Mouse (Mus musculus): Measurements from ENCODE around the gene Pccb. TPM values are rescaled to one million over a fixed set of nuclear protein-coding genes. Genes with fewer than 3 reads are reported as not detected.

Pccb gene
- polyA plus RNA-seq, 1 experiment from 2014 or later: 13.2 TPM

DNA sequence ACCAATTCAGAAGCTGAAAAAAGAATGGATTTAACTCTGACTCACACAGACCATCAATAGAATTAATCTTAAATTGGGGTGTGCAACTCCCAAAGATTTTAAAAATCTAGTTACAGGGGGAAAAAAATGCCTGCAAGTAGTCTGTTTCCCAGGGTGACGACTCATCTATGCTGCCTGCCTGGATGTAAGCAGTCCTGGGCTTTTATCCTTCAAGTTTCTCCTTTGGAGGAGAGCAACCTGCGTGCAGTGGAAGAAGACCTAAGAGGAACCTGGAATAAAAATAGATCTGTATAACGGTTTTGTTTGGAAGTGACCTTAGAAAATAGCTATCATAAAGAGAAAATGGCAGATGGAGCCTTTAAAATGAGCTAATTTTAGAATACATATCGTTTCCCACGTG is 37.8 kb upstream of the Pccb start:
- DNase-seq (ENCODE audit: low spot score): no peak
- peak overlapping the region; percentile 98 for H3K4me3 ChIP-seq

DNA sequence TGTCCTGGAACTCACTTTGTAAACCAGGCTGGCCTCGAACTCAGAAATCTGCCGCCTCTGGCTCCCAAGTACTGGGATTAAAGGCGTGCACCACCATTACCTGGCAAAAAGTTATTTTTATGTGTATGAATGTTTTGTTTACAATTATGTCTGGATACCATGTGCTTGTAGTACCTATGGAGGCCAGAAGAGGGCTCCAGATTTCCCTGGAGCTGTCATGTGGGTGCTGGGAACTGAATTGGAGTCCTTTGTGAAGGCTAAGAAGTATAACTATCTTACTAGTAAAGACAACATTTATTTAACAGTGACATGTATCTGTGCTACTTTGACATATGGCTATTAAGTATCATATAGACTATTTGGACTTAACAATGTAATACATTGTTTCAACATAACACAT is 35.1 kb upstream of the Pccb start:
- DNase-seq (ENCODE audit: low spot score): no peak
- Histone ChIP-seq H3K36me3 (no peaks in the 10 kb centered on the region), H3K27me3 (ENCODE audit: insufficient read depth, poor library complexity, severe bottlenecking) (no peaks in the 10 kb centered on the region), H3K4me3 (no peak overlapping the region), H3K27ac (no peak overlapping the region), H3K4me1 (replicated peaks) (peaks cover 9% of the 10 kb centered on the region; the same call in 1 of the 2 replicates), H3K9me3 (peaks cover 3% of the 10 kb centered on the region; the same call in 1 of the 2 replicates)
- 92% methylated on average over 3 of the region's 3 CpGs for WGBS

More for the DNA sequence above, 37.8 kb upstream of the Pccb start:
- Histone ChIP-seq H3K27ac (no peak overlapping the region), H3K27me3 (ENCODE audit: insufficient read depth, poor library complexity, severe bottlenecking) (no peaks in the 10 kb centered on the region), H3K36me3 (no peaks in the 10 kb centered on the region), H3K9me3 (peaks cover 3% of the 10 kb centered on the region; the same call in 1 of the 2 replicates), H3K4me1 (replicated peaks) (peaks cover 19% of the 10 kb centered on the region)
- 64% methylated on average over 5 of the region's 5 CpGs for WGBS

DNA sequence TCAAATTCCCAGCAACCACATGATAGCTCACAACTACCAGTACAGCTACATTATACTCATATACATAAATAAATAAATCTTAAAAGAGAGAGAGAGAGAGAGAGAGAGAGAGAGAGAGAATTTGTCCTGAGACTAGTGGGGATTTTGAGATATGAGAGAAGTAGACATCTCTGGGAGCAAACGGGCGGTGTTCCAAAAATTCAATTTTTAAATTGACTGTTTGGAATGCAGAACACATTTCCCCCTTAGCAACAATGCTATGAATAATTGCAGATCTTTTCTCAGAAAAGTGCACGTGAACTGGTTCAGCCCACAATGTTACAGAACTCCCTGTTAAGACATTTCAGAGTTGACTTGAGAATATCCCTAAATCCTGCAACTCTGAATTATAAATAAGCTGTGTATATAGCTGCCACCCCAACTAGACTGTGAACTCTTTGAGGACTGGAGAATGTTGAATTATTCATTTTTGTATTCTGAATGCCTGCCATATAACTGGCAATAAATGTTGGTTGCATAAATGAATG is 30.4 kb upstream of the Pccb start:
- H3K36me3 ChIP-seq: no peaks in the 10 kb centered on the region
- H3K27ac ChIP-seq: no peak overlapping the region
- no peak overlapping the region for H3K4me3 ChIP-seq
- H3K4me1 ChIP-seq (replicated peaks): no peaks in the 10 kb centered on the region
- DNase-seq (ENCODE audit: low spot score): no peak
- H3K9me3 ChIP-seq: peaks cover 3% of the 10 kb centered on the region; the same call in 1 of the 2 replicates
- 91% methylated on average over 3 of the region's 3 CpGs for whole genome bisulfite sequencing
- no peaks in the 10 kb centered on the region for H3K27me3 ChIP-seq (ENCODE audit: insufficient read depth, poor library complexity, severe bottlenecking)

DNA sequence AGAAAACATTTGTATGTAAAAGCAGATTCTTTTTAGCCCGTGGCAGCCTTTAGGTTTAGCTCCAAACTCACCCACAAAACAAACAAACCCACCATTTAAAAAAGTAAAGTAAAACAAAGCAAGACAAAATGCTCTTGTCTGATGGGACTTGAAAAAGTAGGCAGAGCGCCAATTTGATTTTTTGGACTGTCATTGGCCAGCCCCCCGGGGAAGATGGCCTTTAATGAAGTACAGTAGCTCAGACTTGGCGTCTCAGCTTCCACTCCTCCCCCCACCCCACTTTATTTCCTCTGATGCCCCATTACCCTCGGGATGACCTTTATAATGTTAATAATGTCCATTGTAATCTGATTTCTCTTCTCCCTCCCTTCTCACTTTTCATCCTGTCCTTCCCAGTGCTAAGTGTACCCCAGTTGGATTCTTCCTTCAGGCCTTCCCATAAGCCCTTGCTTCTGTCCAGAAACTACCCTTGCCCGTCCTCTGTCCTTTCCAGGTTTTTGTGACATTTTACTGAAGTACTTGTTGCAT is 27.6 kb upstream of the Pccb start:
- no peak overlapping the region for H3K4me3 ChIP-seq
- 75% methylated on average over 6 of the region's 6 CpGs for WGBS
- no peaks in the 10 kb centered on the region for H3K36me3 ChIP-seq
- no peaks in the 10 kb centered on the region for H3K4me1 ChIP-seq (replicated peaks)
- H3K27me3 ChIP-seq (ENCODE audit: insufficient read depth, poor library complexity, severe bottlenecking): no peaks in the 10 kb centered on the region
- H3K9me3 ChIP-seq: no peaks in the 10 kb centered on the region; the same call in 1 of the 2 replicates
- no peak for DNase-seq (ENCODE audit: low spot score)
- H3K27ac ChIP-seq: no peak overlapping the region

DNA sequence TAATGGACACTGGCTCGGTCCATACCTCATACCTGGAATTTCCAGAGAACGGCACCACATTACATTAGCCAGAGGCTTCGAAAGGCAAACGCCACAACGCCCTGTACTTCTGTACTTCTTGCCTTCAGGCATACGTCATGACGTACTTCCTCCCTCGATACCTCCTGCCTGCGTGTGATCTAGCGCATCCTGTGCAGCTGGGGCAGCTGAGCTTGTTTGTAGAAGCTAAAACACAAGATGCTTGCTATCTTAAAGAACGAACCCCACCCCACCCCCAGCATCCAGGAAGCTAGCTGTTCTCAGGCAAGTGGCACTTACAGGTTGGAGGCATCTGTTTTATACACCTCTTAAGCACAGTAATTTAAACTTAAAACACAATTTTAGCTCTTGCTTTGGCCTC is 26.3 kb upstream of the Pccb start:
- Histone ChIP-seq H3K27me3 (ENCODE audit: insufficient read depth, poor library complexity, severe bottlenecking) (no peaks in the 10 kb centered on the region), H3K4me1 (replicated peaks) (no peaks in the 10 kb centered on the region), H3K36me3 (no peaks in the 10 kb centered on the region), H3K27ac (no peak overlapping the region), H3K9me3 (no peaks in the 10 kb centered on the region; the same call in 1 of the 2 replicates), H3K4me3 (no peak overlapping the region)
- 84% methylated on average over 11 of the region's 11 CpGs for WGBS
- no peak for DNase-seq (ENCODE audit: low spot score)

DNA sequence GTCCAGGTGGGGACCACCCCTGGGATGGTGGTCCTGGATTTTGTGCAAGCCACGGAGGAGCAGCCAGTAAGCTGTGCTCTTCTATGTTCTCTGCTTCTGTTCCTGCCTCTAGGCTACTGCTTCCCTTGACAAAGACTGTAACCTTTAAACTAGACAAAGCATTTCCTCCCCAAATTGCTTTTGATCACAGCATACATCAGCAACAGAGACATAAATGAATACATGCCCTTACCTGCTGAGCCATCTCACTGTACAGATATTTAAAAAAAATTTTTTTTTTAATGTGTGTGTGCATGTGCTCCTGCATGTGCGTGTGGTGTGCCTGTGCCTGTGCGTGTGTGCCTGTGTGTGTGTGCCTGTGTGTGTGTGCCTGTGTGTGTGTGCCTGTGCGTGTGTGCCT is 22.5 kb upstream of the Pccb start:
- Histone ChIP-seq H3K27ac (no peak overlapping the region), H3K4me3 (no peak overlapping the region)

DNA sequence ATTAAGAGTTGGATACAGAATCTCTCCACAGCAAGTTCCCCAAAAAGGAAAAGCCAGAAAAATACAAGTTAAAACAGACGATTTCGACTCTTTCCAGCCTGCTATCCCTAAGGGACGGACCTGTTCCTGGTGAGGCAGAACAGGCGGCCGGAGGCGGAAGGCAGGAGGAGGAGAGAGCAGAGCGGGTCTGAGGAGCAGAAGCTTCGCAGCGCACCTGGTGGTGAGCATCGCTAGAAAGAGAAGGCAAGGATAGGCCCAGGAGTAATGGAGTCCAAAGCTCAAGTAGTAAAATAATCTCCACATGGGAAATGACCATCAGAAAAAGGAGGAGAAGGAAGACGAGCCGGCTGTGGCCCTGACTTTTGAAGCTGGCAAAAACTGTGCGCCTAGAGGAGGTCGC is 18.6 kb upstream of the Pccb start:
- 70% methylated on average over 14 of the region's 14 CpGs for WGBS
- H3K4me3 ChIP-seq: no peak overlapping the region
- DNase-seq (ENCODE audit: low spot score): no peak
- no peaks in the 10 kb centered on the region for H3K36me3 ChIP-seq
- H3K4me1 ChIP-seq (replicated peaks): no peaks in the 10 kb centered on the region
- no peaks in the 10 kb centered on the region for H3K27me3 ChIP-seq (ENCODE audit: insufficient read depth, poor library complexity, severe bottlenecking)
- no peak overlapping the region for H3K27ac ChIP-seq
- H3K9me3 ChIP-seq: no peaks in the 10 kb centered on the region

More for the DNA sequence above, 22.5 kb upstream of the Pccb start:
- no peaks in the 10 kb centered on the region; the same call in 1 of the 2 replicates for H3K9me3 ChIP-seq
- no peak for DNase-seq (ENCODE audit: low spot score)
- no peaks in the 10 kb centered on the region for H3K27me3 ChIP-seq (ENCODE audit: insufficient read depth, poor library complexity, severe bottlenecking)
- no peaks in the 10 kb centered on the region for H3K4me1 ChIP-seq (replicated peaks)
- WGBS: 95% methylated on average over 4 of the region's 4 CpGs
- no peaks in the 10 kb centered on the region for H3K36me3 ChIP-seq

DNA sequence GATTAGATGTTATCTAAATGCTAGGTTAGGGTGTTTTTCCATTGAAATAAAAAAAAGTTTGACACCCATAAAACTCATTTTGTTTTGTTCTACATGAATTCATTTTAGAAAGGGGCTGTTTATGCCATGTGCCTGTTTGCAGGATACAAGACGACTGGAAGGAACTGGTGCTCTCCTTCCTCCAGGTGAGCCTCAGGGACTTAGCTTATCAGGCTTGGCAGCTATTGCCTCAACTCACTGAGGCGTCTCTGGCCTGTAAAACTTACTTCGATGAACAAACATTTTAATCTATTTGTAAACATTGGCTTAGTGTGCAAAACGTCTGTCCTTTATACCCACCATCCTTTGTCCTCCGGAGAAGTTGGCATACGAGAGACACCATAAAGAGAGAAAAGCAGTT is 18.0 kb upstream of the Pccb start:
- Histone ChIP-seq H3K4me3 (no peak overlapping the region), H3K4me1 (replicated peaks) (no peaks in the 10 kb centered on the region), H3K27ac (no peak overlapping the region), H3K36me3 (no peaks in the 10 kb centered on the region), H3K27me3 (ENCODE audit: insufficient read depth, poor library complexity, severe bottlenecking) (no peaks in the 10 kb centered on the region), H3K9me3 (no peaks in the 10 kb centered on the region)
- 79% methylated on average over 6 of the region's 6 CpGs for WGBS
- DNase-seq (ENCODE audit: low spot score): no peak

DNA sequence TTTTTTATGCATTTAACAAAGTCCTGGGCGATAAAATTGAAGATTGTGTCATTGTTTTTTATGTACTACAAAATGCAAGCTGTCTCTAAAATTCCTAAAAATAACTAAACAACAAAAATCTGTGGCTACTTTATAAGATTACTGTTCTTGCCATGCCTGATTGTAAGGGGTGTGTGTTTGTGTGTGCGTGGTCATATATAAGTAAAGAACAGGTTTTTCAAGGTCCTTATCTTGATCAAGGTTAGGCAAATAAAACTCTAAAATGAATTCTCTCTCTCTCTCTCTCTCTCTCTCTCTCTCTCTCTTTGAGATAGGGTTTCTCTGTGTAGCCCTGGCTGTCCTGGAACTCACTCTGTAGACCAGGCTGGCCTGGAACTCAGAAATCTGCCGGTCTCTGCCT is 17.3 kb upstream of the Pccb start:
- no peak overlapping the region for H3K4me3 ChIP-seq
- no peak for DNase-seq (ENCODE audit: low spot score)
- H3K27ac ChIP-seq: no peak overlapping the region
- H3K36me3 ChIP-seq: no peaks in the 10 kb centered on the region
- H3K4me1 ChIP-seq (replicated peaks): no peaks in the 10 kb centered on the region
- 89% methylated on average over 3 of the region's 3 CpGs for WGBS
- H3K9me3 ChIP-seq: no peaks in the 10 kb centered on the region
- H3K27me3 ChIP-seq (ENCODE audit: insufficient read depth, poor library complexity, severe bottlenecking): no peaks in the 10 kb centered on the region

DNA sequence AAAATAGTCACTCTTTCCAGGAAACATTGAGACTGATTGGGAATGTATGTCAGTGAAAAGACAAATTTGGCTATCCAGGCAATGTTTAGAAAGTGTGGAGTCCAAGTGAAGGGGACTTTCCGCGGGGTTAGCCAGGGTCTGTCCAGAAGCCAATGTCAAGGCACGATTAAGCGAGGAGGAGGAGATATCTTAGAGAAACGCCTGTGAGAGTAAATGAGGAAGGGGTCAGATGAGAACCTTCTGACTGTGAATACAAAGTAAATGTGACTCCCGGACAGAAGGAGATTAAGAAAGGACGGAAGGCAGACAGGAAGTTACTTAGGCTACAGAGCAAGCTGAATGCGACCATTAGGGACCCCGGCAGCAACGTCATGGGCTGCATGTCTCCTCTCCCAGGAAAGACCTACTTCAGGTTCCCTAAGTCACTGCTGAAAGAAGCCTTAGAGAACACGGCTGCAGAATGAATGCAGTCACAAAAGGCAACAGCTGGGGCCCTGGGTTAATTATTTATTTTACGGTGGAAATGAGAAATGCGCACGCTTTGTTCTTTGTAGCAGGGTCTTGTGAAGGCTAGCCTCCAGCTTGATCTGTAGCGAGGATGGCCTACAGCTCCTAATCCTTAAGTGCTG is 11.1 kb upstream of the Pccb start:
- 0 out of 2 replicates have a peak, but pooled peaks cover 4% of the 10 kb centered on the region for H3K4me1 ChIP-seq (replicated peaks)
- no peak for DNase-seq (ENCODE audit: low spot score)
- no peak overlapping the region for H3K4me3 ChIP-seq
- H3K9me3 ChIP-seq: no peaks in the 10 kb centered on the region
- no peaks in the 10 kb centered on the region for H3K36me3 ChIP-seq
- 77% methylated on average over 15 of the region's 15 CpGs for WGBS
- H3K27ac ChIP-seq: peak overlapping the region; percentile 29
- H3K27me3 ChIP-seq (ENCODE audit: insufficient read depth, poor library complexity, severe bottlenecking): no peaks in the 10 kb centered on the region

DNA sequence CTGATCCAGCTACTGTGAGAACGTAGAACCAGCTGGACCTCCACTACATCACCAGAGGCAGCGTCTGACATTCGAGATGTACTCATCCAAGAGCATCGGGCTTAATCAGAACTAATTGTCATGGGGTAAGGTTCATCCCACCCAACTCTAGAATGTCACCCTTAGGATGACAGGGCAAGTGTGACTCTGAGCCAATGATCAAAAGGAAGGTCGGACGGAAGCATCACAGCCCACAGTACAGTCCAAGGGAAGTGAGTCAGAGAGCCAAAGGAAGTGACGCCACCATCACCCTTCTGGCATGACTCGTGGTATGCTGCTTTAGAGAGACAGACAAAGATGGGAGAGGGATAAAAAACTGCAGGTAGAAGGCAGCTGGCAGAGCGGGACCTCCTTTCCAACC is 7.6 kb upstream of the Pccb start:
- WGBS: 84% methylated on average over 9 of the region's 9 CpGs
- H3K27ac ChIP-seq: no peak overlapping the region
- no peaks in the 10 kb centered on the region for H3K27me3 ChIP-seq (ENCODE audit: insufficient read depth, poor library complexity, severe bottlenecking)
- no peaks in the 10 kb centered on the region for H3K36me3 ChIP-seq
- H3K4me1 ChIP-seq (replicated peaks): 0 out of 2 replicates have a peak, but pooled peaks cover 4% of the 10 kb centered on the region
- H3K9me3 ChIP-seq: no peaks in the 10 kb centered on the region
- no peak for DNase-seq (ENCODE audit: low spot score)
- H3K4me3 ChIP-seq: no peak overlapping the region

DNA sequence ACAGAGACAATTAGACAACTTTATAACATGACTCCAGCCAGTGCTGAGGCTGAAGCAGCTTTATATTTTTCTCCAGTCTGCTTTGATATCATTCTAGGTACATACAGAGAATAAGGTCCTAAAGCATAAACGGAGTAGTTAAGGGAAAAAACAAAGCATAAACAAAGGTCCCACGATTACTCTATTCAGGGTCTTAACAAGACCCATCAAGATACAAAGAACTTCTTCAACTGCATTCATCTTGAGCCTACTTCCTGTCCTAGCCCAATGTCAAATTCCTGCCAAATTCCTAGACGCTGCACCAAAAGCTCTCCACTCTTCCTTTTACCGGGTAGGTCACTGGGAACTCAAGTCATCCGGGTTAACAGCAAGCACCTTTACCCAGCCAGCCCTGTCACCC is 6.8 kb upstream of the Pccb start:
- Histone ChIP-seq H3K4me1 (replicated peaks) (0 out of 2 replicates have a peak, but pooled peaks cover 4% of the 10 kb centered on the region), H3K27me3 (ENCODE audit: insufficient read depth, poor library complexity, severe bottlenecking) (no peaks in the 10 kb centered on the region), H3K27ac (no peak overlapping the region), H3K9me3 (no peaks in the 10 kb centered on the region), H3K36me3 (no peaks in the 10 kb centered on the region), H3K4me3 (no peak overlapping the region)
- no peak for DNase-seq (ENCODE audit: low spot score)
- 80% methylated on average over 5 of the region's 5 CpGs for WGBS

DNA sequence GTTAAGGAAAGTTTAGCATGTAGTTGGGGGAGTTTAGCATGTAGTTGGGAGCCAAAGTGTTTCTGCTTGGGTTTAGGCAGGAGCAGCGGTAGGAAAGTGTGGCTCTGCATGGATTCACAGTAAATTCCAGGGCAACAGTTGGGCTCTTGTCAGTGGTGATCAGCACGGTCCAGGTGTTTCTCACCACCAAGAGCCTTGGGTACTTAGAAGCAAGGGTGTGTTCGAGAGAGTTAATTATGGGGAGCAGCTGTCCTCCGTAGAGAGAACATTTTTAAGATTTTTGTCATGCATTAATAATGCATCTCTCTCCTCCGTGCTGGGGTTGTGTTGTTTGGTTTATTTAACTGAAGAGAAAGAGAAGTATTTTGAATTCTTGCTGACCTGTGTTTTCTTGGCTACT is 3.9 kb upstream of the Pccb start:
- Histone ChIP-seq H3K9me3 (no peaks in the 10 kb centered on the region), H3K4me3 (no peak overlapping the region), H3K36me3 (no peaks in the 10 kb centered on the region), H3K27me3 (ENCODE audit: insufficient read depth, poor library complexity, severe bottlenecking) (no peaks in the 10 kb centered on the region), H3K27ac (no peak overlapping the region), H3K4me1 (replicated peaks) (peaks cover 10% of the 10 kb centered on the region)
- 79% methylated on average over 5 of the region's 5 CpGs for WGBS
- no peak for DNase-seq (ENCODE audit: low spot score)
